Mouse (Mus musculus): Measurements from ENCODE around the gene Polrmt. TPM values are rescaled to one million over a fixed set of nuclear protein-coding genes. Genes with fewer than 3 reads are reported as not detected.
A peak's percentile ranks its signal among the peaks of the same experiment; 100 is the strongest.

The Polrmt gene
- polyA plus RNA-seq, 1 experiment from 2014 or later, result 43.9 TPM

- Histone ChIP-seq H3K4me3 (replicated peaks) (no peak overlapping the region), H3K36me3 (no peaks in the 10 kb centered on the region), H3K4me2 (replicated peaks) (no peak overlapping the region), H3K27me3 (peaks cover 51% of the 10 kb centered on the region), H3K9me3 (no peaks in the 10 kb centered on the region), H3K9ac (replicated peaks) (no peak overlapping the region), H3K27ac (no peak overlapping the region), H3K4me1 (replicated peaks) (peaks cover 32% of the 10 kb centered on the region)
- no peak for ATAC-seq
- WGBS, result 73% methylated on average over 7 of the region's 7 CpGs
Measured at GRCm38 (mm10) chr10:79783050-79783449, 36.7 kb upstream of the Polrmt start.

- no peak overlapping the region for H3K27ac ChIP-seq
- 56% methylated on average over 5 of the region's 5 CpGs for WGBS
Measured at GRCm38 (mm10) chr10:79781956-79782355, 35.6 kb upstream of the Polrmt start.

GRCm38 (mm10) chr10:79781139-79781538 is 34.8 kb upstream of the Polrmt start:
- H3K36me3 ChIP-seq, result no peaks in the 10 kb centered on the region
- no peak overlapping the region for H3K9ac ChIP-seq (replicated peaks)
- WGBS, result 31% methylated on average over 21 of the region's 21 CpGs
- H3K4me2 ChIP-seq (replicated peaks), result peak overlapping the region; percentile 66
- no peak overlapping the region for H3K27ac ChIP-seq
- no peak for ATAC-seq
- peak overlapping the region; percentile 38 for H3K4me3 ChIP-seq (replicated peaks)
- H3K9me3 ChIP-seq, result no peaks in the 10 kb centered on the region
- peaks cover 44% of the 10 kb centered on the region for H3K4me1 ChIP-seq (replicated peaks)
- peaks cover 70% of the 10 kb centered on the region for H3K27me3 ChIP-seq

More at GRCm38 (mm10) chr10:79781956-79782355, 35.6 kb upstream of the Polrmt start:
- H3K4me1 ChIP-seq (replicated peaks), result peaks cover 42% of the 10 kb centered on the region
- H3K36me3 ChIP-seq, result no peaks in the 10 kb centered on the region
- H3K4me3 ChIP-seq (replicated peaks), result no peak overlapping the region
- no peak overlapping the region for H3K9ac ChIP-seq (replicated peaks)
- H3K9me3 ChIP-seq, result no peaks in the 10 kb centered on the region
- ATAC-seq, result no peak
- H3K4me2 ChIP-seq (replicated peaks), result no peak overlapping the region
- peaks cover 62% of the 10 kb centered on the region for H3K27me3 ChIP-seq

GRCm38 (mm10) chr10:79780664-79781015 is 34.3 kb upstream of the Polrmt start:
- Histone ChIP-seq H3K27ac (no peak overlapping the region), H3K9ac (replicated peaks) (no peak overlapping the region), H3K36me3 (no peaks in the 10 kb centered on the region), H3K4me1 (replicated peaks) (peaks cover 44% of the 10 kb centered on the region), H3K4me2 (replicated peaks) (peak overlapping the region; percentile 66), H3K9me3 (no peaks in the 10 kb centered on the region), H3K4me3 (replicated peaks) (peak overlapping the region; percentile 38), H3K27me3 (peaks cover 73% of the 10 kb centered on the region)
- 2% methylated on average over 13 of the region's 13 CpGs for WGBS
- ATAC-seq, result no peak

GRCm38 (mm10) chr10:79779784-79780663 is 33.6 kb upstream of the Polrmt start:
- peaks cover 44% of the 10 kb centered on the region for H3K4me1 ChIP-seq (replicated peaks)
- ATAC-seq, result peak; percentile 87

GRCm38 (mm10) chr10:79779193-79779592 is 32.8 kb upstream of the Polrmt start:
- 0 out of 2 replicates have a peak, but pooled peaks cover 2% of the 10 kb centered on the region for H3K9me3 ChIP-seq
- no peak overlapping the region for H3K4me2 ChIP-seq (replicated peaks)
- H3K27ac ChIP-seq, result no peak overlapping the region
- no peak for ATAC-seq
- no peaks in the 10 kb centered on the region for H3K36me3 ChIP-seq
- peaks cover 62% of the 10 kb centered on the region for H3K27me3 ChIP-seq
- no peak overlapping the region for H3K4me3 ChIP-seq (replicated peaks)
- 0 out of 2 replicates have a peak overlapping the region, but pooled peaks have one; percentile 3 for H3K9ac ChIP-seq (replicated peaks)
- H3K4me1 ChIP-seq (replicated peaks), result peaks cover 40% of the 10 kb centered on the region
- WGBS, result 13% methylated on average over 2 of the region's 2 CpGs

More at GRCm38 (mm10) chr10:79779784-79780663, 33.6 kb upstream of the Polrmt start:
- Histone ChIP-seq H3K27ac (no peak overlapping the region), H3K36me3 (no peaks in the 10 kb centered on the region), H3K4me2 (replicated peaks) (peak overlapping the region; percentile 66), H3K4me3 (replicated peaks) (peak overlapping the region; percentile 38), H3K9me3 (0 out of 2 replicates have a peak, but pooled peaks cover under 1% of the 10 kb centered on the region), H3K27me3 (peaks cover 70% of the 10 kb centered on the region), H3K9ac (replicated peaks) (no peak overlapping the region)
- 2% methylated on average over 55 of the region's 55 CpGs for WGBS

- Histone ChIP-seq H3K27ac (no peak overlapping the region), H3K9me3 (0 out of 2 replicates have a peak, but pooled peaks cover 2% of the 10 kb centered on the region), H3K4me2 (replicated peaks) (no peak overlapping the region), H3K36me3 (no peaks in the 10 kb centered on the region), H3K4me1 (replicated peaks) (peaks cover 38% of the 10 kb centered on the region), H3K27me3 (peaks cover 60% of the 10 kb centered on the region), H3K4me3 (replicated peaks) (no peak overlapping the region), H3K9ac (replicated peaks) (no peak overlapping the region)
- ATAC-seq, result 0 out of 2 replicates have a peak, but pooled peaks have one; percentile 12
- WGBS, result 17% methylated on average over 15 of the region's 15 CpGs
Measured at GRCm38 (mm10) chr10:79778006-79778405, 31.6 kb upstream of the Polrmt start.

GRCm38 (mm10) chr10:79777103-79777531 is 30.7 kb upstream of the Polrmt start, which contains the start of gene Fstl3:
Gene Fstl3 (plus strand): TSS chr10:79777272.
- peak within 1 kb of the TSS; percentile 47 for H3K4me2 ChIP-seq (replicated peaks)
- peaks cover 54% of the 10 kb centered on the region for H3K27me3 ChIP-seq
- H3K9me3 ChIP-seq, result 0 out of 2 replicates have a peak, but pooled peaks cover 4% of the 10 kb centered on the region
- 2% methylated on average over 39 of the region's 39 CpGs for WGBS
- peak within 1 kb of the TSS; percentile 48; the same call in 1 of the 2 replicates for H3K9ac ChIP-seq (replicated peaks)
- peak within 1 kb of the TSS; percentile 21 for H3K4me3 ChIP-seq (replicated peaks)
- H3K27ac ChIP-seq, result no peak within 1 kb of the TSS
- no peaks in the 10 kb centered on the region for H3K36me3 ChIP-seq
- ATAC-seq, result no peak
- peaks cover 38% of the 10 kb centered on the region for H3K4me1 ChIP-seq (replicated peaks)

- 69% methylated on average over 5 of the region's 5 CpGs for WGBS
- H3K27me3 ChIP-seq, result peaks cover 38% of the 10 kb centered on the region
Measured at GRCm38 (mm10) chr10:79774486-79775279, 28.3 kb upstream of the Polrmt start.

GRCm38 (mm10) chr10:79773208-79773607 is 26.8 kb upstream of the Polrmt start:
- no peak for ATAC-seq
- Histone ChIP-seq H3K36me3 (no peaks in the 10 kb centered on the region), H3K4me1 (replicated peaks) (peaks cover 19% of the 10 kb centered on the region), H3K9ac (replicated peaks) (no peak overlapping the region), H3K9me3 (0 out of 2 replicates have a peak, but pooled peaks cover 4% of the 10 kb centered on the region), H3K27ac (no peak overlapping the region), H3K27me3 (peaks cover 24% of the 10 kb centered on the region), H3K4me3 (replicated peaks) (no peak overlapping the region), H3K4me2 (replicated peaks) (no peak overlapping the region)
- 92% methylated on average over 2 of the region's 2 CpGs for WGBS

More at GRCm38 (mm10) chr10:79774486-79775279, 28.3 kb upstream of the Polrmt start:
- H3K4me1 ChIP-seq (replicated peaks), result peaks cover 22% of the 10 kb centered on the region
- no peak for ATAC-seq
- H3K9me3 ChIP-seq, result 0 out of 2 replicates have a peak, but pooled peaks cover 4% of the 10 kb centered on the region
- no peak overlapping the region for H3K4me3 ChIP-seq (replicated peaks)
- no peak overlapping the region for H3K4me2 ChIP-seq (replicated peaks)
- H3K27ac ChIP-seq, result no peak overlapping the region
- H3K9ac ChIP-seq (replicated peaks), result no peak overlapping the region
- no peaks in the 10 kb centered on the region for H3K36me3 ChIP-seq

GRCm38 (mm10) chr10:79772320-79772719 is 25.9 kb upstream of the Polrmt start:
- H3K4me1 ChIP-seq (replicated peaks), result peaks cover 20% of the 10 kb centered on the region
- no peak for ATAC-seq
- WGBS, result 91% methylated on average over 3 of the region's 3 CpGs

More at GRCm38 (mm10) chr10:79772320-79772719, 25.9 kb upstream of the Polrmt start:
- Histone ChIP-seq H3K27me3 (peaks cover 15% of the 10 kb centered on the region), H3K36me3 (no peaks in the 10 kb centered on the region), H3K4me3 (replicated peaks) (no peak overlapping the region), H3K4me2 (replicated peaks) (no peak overlapping the region), H3K9ac (replicated peaks) (no peak overlapping the region), H3K9me3 (0 out of 2 replicates have a peak, but pooled peaks cover 4% of the 10 kb centered on the region), H3K27ac (no peak overlapping the region)
